Mouse (Mus musculus) MEL (cell line): ENCODE measurements at regions not wholly inside any gene's neighbourhood (a gene's known extent, or its start where the extent isn't known, plus 50 kb on each side); places are given as distances from the start of the nearest gene placed in this dataset.

Experiments used
- BHLHE40 ChIP-seq: IDR thresholded peaks from 2 replicates; pipeline ENCODE4 v1.6.1; 2012; ENCODE audit warnings: low read depth, mild to moderate bottlenecking, inconsistent platforms, low read length, improper control_type of control experiment, borderline replicate concordance
- CTCF ChIP-seq, 3 experiments: IDR thresholded peaks in 2 of 3; conservative IDR thresholded peaks in 1 of 3; 2 replicates each; pipeline ENCODE4 v1.5.1; 2011 to 2012; ENCODE audit warnings: low read length in 3 of 3, low read depth in 2 of 3, mild to moderate bottlenecking in 2 of 3, improper control_type of control experiment in 1 of 3, inconsistent platforms in 1 of 3, mixed read lengths in 1 of 3, moderate library complexity in 1 of 3; ENCODE audit not compliant: control insufficient read depth in 1 of 3, insufficient read depth in 1 of 3, poor library complexity in 1 of 3, severe bottlenecking in 1 of 3
- EP300 ChIP-seq, 2 experiments: IDR thresholded peaks; 2 replicates each; pipeline ENCODE4 v1.6.1; 2011; ENCODE audit warnings: improper control_type of control experiment in 2 of 2, low read length in 2 of 2, low read depth in 1 of 2, mild to moderate bottlenecking in 1 of 2
- GABPA ChIP-seq: IDR thresholded peaks from 2 replicates; pipeline ENCODE4 v1.6.1; 2012; ENCODE audit warnings: low read depth, mild to moderate bottlenecking, inconsistent platforms, low read length, improper control_type of control experiment, moderate library complexity
- JUND ChIP-seq: IDR thresholded peaks from 2 replicates; pipeline ENCODE4 v1.6.1; 2011; ENCODE audit warnings: low read depth, mild to moderate bottlenecking, improper control_type of control experiment, low read length
- MAX ChIP-seq: IDR thresholded peaks from 2 replicates; pipeline ENCODE4 v1.6.1; 2011; ENCODE audit warnings: low read length, improper control_type of control experiment
- MXI1 ChIP-seq: IDR thresholded peaks from 2 replicates; pipeline ENCODE4 v1.6.1; 2011; ENCODE audit warnings: mild to moderate bottlenecking, low read depth, low read length, improper control_type of control experiment
- NELFE ChIP-seq: IDR thresholded peaks from 2 replicates; pipeline ENCODE4 v1.6.1; 2011; ENCODE audit warnings: low read depth, low read length, improper control_type of control experiment
- NRF1 ChIP-seq: IDR thresholded peaks from 2 replicates; pipeline ENCODE4 v1.6.1; 2014; ENCODE audit warnings: low read depth, mild to moderate bottlenecking, inconsistent platforms, low read length, improper control_type of control experiment, moderate library complexity; ENCODE audit not compliant: poor library complexity, insufficient read depth, severe bottlenecking
- POLR2A ChIP-seq, 2 experiments: IDR thresholded peaks; 2 replicates each; pipeline ENCODE4 v1.6.1; 2011 to 2012; ENCODE audit warnings: low read length in 2 of 2, mild to moderate bottlenecking in 2 of 2, control low read depth in 1 of 2, improper control_type of control experiment in 1 of 2, low read depth in 1 of 2, moderate library complexity in 1 of 2; ENCODE audit not compliant: control insufficient read depth in 1 of 2, insufficient read depth in 1 of 2, poor library complexity in 1 of 2
- POLR2AphosphoS5 ChIP-seq: IDR thresholded peaks from 2 replicates; pipeline ENCODE4 v1.6.1; 2012; ENCODE audit warnings: low read depth, borderline replicate concordance, mild to moderate bottlenecking, inconsistent platforms, low read length, moderate library complexity, mixed read lengths
- USF1 ChIP-seq: IDR thresholded peaks from 2 replicates; pipeline ENCODE4 v1.6.1; 2014; ENCODE audit warnings: low read depth, mild to moderate bottlenecking, inconsistent platforms, low read length, improper control_type of control experiment, moderate library complexity
- ZC3H11A ChIP-seq: IDR thresholded peaks from 2 replicates; pipeline ENCODE4 v1.6.1; 2012; ENCODE audit warnings: low read depth, mild to moderate bottlenecking, inconsistent platforms, low read length, improper control_type of control experiment
- ZKSCAN1 ChIP-seq: IDR thresholded peaks from 2 replicates; pipeline ENCODE4 v1.6.1; 2012; ENCODE audit warnings: low read depth, mild to moderate bottlenecking, inconsistent platforms, low read length, improper control_type of control experiment, moderate library complexity

DNA sequence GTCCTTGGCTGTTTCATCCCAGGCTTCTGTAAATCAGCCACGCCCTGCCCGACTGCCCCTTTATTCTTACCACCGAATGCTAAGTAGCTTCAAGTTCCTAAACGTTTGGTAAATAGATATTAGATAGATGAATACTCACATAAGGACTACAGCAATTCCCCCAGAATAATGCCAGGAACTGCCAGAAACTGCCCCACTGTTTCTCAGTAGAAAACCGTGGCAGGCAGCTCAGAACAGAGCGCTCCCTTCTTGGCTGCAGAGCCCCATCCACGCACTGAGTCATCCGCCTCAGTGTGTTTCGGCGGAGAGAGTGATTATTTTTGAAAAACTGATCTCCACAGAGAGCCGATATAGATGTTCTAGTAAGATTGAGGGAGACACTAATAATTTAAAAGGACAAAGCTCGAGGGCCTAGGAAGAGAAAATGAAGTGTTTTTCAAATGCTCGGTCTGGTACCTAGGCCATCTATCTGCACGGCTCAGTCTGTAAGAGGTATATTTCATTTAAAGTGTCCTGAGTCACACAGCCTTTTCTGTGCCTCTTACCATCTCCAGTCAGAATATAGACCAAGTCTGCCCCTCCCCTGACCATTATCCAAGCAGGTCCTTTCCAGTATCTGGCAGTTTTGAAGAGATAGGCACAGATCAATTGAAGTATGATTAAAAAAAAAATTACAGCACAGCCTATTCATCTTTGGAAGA is 94.4 kb upstream of the Gm47985 start:
- TF ChIP-seq MXI1 (peak; percentile 54; the same call in 1 of the 2 replicates), JUND (no peak), POLR2AphosphoS5 (no peak), MAX (no peak), ZKSCAN1 (no peak), ZC3H11A (no peak), CTCF (IDR thresholded peaks at IDR 0.05 in 2 of 3, conservative IDR thresholded peaks at IDR 0.05 in 1 of 3; ENCODE audit: control insufficient read depth in 1 of 3, insufficient read depth in 1 of 3, low read depth in 2 of 3, low read length in 3 of 3, poor library complexity in 1 of 3, severe bottlenecking in 1 of 3) (no peak), EP300 (IDR thresholded peaks at IDR 0.05; ENCODE audit: low read depth in 1 of 2, low read length in 2 of 2) (no peak), GABPA (no peak), POLR2A (IDR thresholded peaks at IDR 0.05; ENCODE audit: control insufficient read depth in 1 of 2, insufficient read depth in 1 of 2, low read depth in 1 of 2, low read length in 2 of 2, poor library complexity in 1 of 2) (no peak; a peak in 1 of 4 replicates), NELFE (peak; percentile 50; the same call in 1 of the 2 replicates), BHLHE40 (no peak), USF1 (no peak), NRF1 (no peak)
